Mouse (Mus musculus) midbrain, embryonic 16.5 days (tissue): Measurements from ENCODE around the gene Surf4. TPM values are rescaled to one million over a fixed set of nuclear protein-coding genes. Genes with fewer than 3 reads are reported as not detected.

ENCODE experiments used
- ATAC-seq: fragments of 200-750 bp; cut with Nextera tagmentation; 2 replicates; pipeline ENCODE4 v1.8.0; 2017; ENCODE audit warnings: moderate TSS enrichment
- H3K27ac ChIP-seq: fragments of 300-500 bp; sonication (generic); 2 replicates; pipeline ENCODE4 v1.5.1; 2014; ENCODE audit warnings: mild to moderate bottlenecking, low read length, mixed read lengths
- H3K27me3 ChIP-seq: fragments of 300-500 bp; sonication (generic); 2 replicates; pipeline ENCODE4 v1.6.1; 2014; ENCODE audit warnings: low read depth, low read length, mixed read lengths; ENCODE audit not compliant: control insufficient read depth, insufficient read depth
- H3K36me3 ChIP-seq: fragments of 300-500 bp; sonication (generic); 2 replicates; pipeline ENCODE4 v1.6.1; 2014; ENCODE audit warnings: mild to moderate bottlenecking, low read length, moderate library complexity, mixed read lengths; ENCODE audit not compliant: control insufficient read depth, insufficient read depth
- H3K4me1 ChIP-seq: fragments of 300-500 bp; sonication (generic); 2 replicates; pipeline ENCODE4 v1.6.1; 2014; ENCODE audit warnings: mild to moderate bottlenecking, low read length, mixed read lengths; ENCODE audit not compliant: control insufficient read depth, insufficient read depth
- H3K4me2 ChIP-seq: fragments of 300-500 bp; sonication (generic); 2 replicates; pipeline ENCODE4 v1.6.1; 2014; ENCODE audit warnings: mild to moderate bottlenecking, low read length, mixed read lengths
- H3K4me3 ChIP-seq: fragments of 300-500 bp; sonication (generic); 2 replicates; pipeline ENCODE4 v1.5.1; 2014; ENCODE audit warnings: low read depth, mild to moderate bottlenecking, low read length, moderate library complexity, mixed read lengths
- H3K9ac ChIP-seq: fragments of 300-500 bp; sonication (generic); 2 replicates; pipeline ENCODE4 v1.6.1; 2014; ENCODE audit warnings: low read depth, low read length, mixed read lengths
- H3K9me3 ChIP-seq: fragments of 300-500 bp; sonication (generic); replicated peaks from 2 replicates; pipeline ENCODE4 v1.6.1; 2014; ENCODE audit warnings: mild to moderate bottlenecking, low read length, mixed read lengths; ENCODE audit not compliant: control insufficient read depth, poor library complexity, severe bottlenecking
- WGBS: fragments of 180-500 bp; shearing (Covaris S2); extraction: QIAGEN DNeasy Blood & Tissue Kit; methylation state at CpG from one replicate; pipeline ENCODE4 v1.1.7; 2014; 5-methylcytosine and 5-hydroxymethylcytosine counted together
- polyA plus RNA-seq: library from polyadenylated mRNA; unstranded; fragments of >200 nt; fragmentation: Nextera tagmentation; extraction: Ambion mirVana; gene quantifications from 2 replicates; pipeline ENCODE4 v1.2.1, GENCODE M21; 2015

Gene Surf4
- polyA plus RNA-seq = 99.9 and 103 TPM in 2 replicates

DNA sequence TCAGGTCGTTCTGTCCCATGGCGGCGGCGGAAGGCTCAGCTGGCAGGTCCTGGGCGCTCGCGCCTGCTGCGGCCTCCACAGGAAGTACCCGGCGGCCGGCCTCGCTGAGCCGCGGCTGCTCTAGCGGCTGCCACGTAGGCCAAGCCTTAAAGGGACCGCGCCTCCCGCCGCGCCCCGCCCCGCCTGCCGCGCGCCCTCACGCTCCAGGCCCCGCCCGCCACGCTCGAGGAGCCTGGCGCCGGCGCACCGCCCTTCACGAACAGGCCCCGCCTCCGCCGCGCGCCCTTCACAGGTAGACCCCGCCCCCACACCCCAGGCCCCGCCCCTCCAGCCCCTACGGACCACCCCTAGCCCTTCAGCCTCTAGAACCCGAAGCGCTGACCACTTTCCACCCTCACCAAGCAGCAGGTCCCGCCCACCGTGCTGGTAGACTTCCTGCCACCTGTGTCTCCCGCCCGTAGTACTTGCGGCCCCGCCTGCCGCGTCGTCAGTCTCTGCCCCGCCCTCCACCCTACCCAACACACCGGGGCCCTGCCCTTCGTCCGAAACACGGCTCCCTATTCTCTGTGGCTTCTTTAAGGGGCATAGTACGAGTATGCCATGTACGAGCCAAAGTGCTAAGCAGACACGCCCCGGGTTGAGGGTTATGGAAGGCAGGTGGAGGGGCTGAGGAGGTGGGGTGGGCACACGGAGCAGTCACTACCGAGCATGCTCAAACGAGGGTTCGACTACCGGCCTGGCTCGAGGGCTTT, at the start of gene Surf4, which contains the start of gene Stkld1:
Surf4 (minus strand) TSS at position 625 of the 752 bp plus-strand sequence.
Stkld1 (plus strand) TSS at position 744 of the 752 bp plus-strand sequence.
- Histone ChIP-seq H3K36me3 (peaks cover 10% of the 10 kb centered on the region; the same call in 1 of the 2 replicates), H3K4me1 (peaks cover 25% of the 10 kb centered on the region), H3K9ac (peak within 1 kb of the TSS; percentile 99), H3K27me3 (no peaks in the 10 kb centered on the region), H3K4me3 (peak within 1 kb of the TSS; percentile 96), H3K27ac (peak within 1 kb of the TSS; percentile 80), H3K4me2 (peak within 1 kb of the TSS; percentile 80), H3K9me3 (no peaks in the 10 kb centered on the region)
- ATAC-seq = peak; percentile 94
- WGBS = under 1% methylated on average over 41 of the region's 70 CpGs

DNA sequence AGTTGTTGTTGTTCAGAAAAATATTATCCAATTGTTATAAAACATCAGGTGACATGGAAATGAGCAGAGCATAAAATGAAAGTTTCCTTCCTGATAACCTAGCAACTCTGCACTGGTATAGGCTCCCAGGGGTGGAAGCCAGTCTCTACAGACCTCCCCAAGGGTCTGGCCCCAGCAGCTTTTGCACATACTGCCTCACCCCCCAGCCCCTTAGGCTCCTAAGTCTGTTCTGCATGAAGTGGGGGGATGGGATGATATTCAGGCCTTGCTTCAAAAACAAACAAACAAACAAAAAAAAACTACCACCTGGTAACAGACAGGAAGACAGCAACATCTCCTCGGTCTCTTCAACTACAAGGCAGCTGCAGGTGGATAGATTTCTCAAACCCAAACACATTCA, 46.6 kb upstream of the Surf4 start:
- 89% methylated on average over 1 of the region's 1 CpGs for WGBS
- H3K27ac ChIP-seq = no peak overlapping the region
- no peaks in the 10 kb centered on the region for H3K9me3 ChIP-seq
- no peak overlapping the region for H3K4me3 ChIP-seq
- no peak overlapping the region for H3K9ac ChIP-seq
- H3K4me1 ChIP-seq = no peaks in the 10 kb centered on the region
- no peaks in the 10 kb centered on the region for H3K36me3 ChIP-seq
- H3K4me2 ChIP-seq = no peak overlapping the region
- H3K27me3 ChIP-seq = no peaks in the 10 kb centered on the region
- no peak for ATAC-seq

DNA sequence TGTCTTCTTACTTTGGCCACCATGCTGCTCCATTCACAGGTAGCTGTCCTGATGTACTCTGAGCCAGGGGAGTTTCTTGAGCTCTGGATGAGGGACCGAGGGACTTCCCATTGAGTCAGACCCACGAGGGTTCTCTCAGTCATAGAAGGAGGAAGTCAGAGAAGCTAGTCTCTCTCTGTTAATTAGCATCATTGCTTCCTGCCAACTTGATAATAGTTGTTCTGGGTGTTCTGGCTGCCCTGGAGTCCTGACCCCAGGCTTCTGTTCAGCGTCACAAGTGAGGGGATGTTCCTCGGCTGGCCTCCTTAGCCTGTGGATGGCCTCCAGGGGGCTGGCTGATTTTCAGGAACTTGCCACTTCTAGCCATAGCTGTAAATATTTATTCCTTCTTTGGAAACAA, 40.2 kb upstream of the Surf4 start:
- Histone ChIP-seq H3K27me3 (no peaks in the 10 kb centered on the region; the same call in 1 of the 2 replicates), H3K9me3 (no peaks in the 10 kb centered on the region), H3K4me3 (no peak overlapping the region), H3K4me2 (no peak overlapping the region), H3K36me3 (no peaks in the 10 kb centered on the region), H3K4me1 (no peaks in the 10 kb centered on the region), H3K27ac (no peak overlapping the region), H3K9ac (no peak overlapping the region)
- ATAC-seq = no peak
- 61% methylated on average over 4 of the region's 4 CpGs for WGBS

DNA sequence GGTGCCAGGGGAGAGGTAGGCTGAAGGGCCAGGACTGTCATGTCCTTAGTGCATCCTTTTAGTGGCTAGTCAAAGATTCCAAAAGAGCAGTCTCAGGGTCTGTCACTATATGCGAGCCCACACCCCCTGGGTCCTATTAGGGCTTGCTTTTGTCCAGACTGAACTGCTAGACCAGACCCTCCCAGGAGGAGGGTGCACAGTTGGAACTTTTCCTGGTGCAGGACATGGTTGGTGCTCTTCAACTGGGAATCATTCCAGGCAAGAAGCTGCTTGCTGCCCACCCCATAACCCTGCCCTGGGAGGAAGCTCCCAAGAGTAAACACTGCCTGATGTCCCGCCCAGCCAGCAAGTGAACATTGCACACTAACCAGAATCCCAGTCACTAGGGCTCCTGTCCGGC, 39.4 kb upstream of the Surf4 start, which contains the start of gene Adamts13:
Adamts13 (plus strand) TSS at position 301 of the 400 bp plus-strand sequence.
- 68% methylated on average over 3 of the region's 3 CpGs for whole genome bisulfite sequencing
- no peak within 1 kb of the TSS for H3K9ac ChIP-seq
- ATAC-seq = no peak
- H3K4me3 ChIP-seq = no peak within 1 kb of the TSS
- H3K36me3 ChIP-seq = no peaks in the 10 kb centered on the region
- no peak within 1 kb of the TSS for H3K4me2 ChIP-seq
- no peaks in the 10 kb centered on the region for H3K9me3 ChIP-seq
- H3K27me3 ChIP-seq = no peaks in the 10 kb centered on the region; the same call in 1 of the 2 replicates
- no peak within 1 kb of the TSS for H3K27ac ChIP-seq
- no peaks in the 10 kb centered on the region for H3K4me1 ChIP-seq

DNA sequence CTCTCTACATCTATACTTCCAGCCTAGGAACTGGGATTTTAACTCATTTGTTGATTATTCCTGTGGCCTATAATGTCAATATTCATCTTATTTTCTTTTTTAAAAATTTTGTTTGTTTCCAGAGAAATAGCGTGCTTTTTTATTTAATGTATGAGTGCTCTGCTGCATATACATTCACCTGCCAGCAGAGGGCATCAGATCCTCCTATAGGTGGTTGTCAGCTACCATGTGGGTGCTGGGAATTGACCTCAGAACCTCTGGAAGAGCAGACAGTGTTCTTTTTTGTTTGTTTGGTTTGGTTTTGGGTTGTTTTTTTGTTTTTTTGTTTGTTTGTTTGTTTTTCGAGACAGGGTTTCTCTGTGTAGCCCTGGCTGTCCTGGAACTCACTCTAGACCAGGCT, 33.5 kb upstream of the Surf4 start:
- H3K4me3 ChIP-seq = no peak overlapping the region
- no peak overlapping the region for H3K4me2 ChIP-seq
- 77% methylated on average over 2 of the region's 2 CpGs for WGBS

DNA sequence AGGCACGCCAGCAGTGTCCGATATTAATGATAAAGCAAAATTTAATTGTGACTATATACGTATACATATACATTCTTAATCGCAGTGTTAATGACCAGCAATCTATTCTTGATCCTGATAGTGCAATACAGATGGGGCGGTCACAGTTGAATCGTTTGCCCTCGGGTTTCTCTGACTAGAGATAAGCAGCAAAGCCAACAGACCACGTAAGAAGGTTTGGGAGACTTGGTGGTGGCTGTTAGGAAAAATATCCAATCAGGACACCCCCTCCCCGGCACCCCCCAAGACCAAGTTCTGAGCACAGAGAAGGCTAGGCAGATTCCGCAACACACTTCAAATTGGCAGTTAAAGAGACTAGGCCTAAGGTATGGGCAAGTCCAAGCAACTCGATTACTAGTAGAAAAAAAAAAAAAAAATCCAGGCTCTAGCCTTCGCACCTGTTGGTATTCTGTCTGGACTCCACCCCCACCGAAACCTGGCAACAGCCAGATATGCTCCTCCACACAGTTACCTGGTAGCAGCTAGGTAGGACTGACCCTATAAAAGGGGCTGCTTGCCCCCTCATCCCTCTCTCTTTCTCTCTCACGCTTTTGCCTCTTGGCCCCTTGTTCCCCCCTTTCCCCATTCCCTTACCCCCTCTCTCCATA, 31.1 kb upstream of the Surf4 start:
- peak; percentile 60 for ATAC-seq
- H3K4me1 ChIP-seq = peaks cover 28% of the 10 kb centered on the region
- H3K4me3 ChIP-seq = peak overlapping the region; percentile 58
- H3K27ac ChIP-seq = peak overlapping the region; percentile 91
- peak overlapping the region; percentile 75 for H3K9ac ChIP-seq
- H3K9me3 ChIP-seq = no peaks in the 10 kb centered on the region
- no peaks in the 10 kb centered on the region for H3K27me3 ChIP-seq
- WGBS = 19% methylated on average over 14 of the region's 14 CpGs
- peak overlapping the region; percentile 92 for H3K4me2 ChIP-seq
- no peaks in the 10 kb centered on the region; the same call in 1 of the 2 replicates for H3K36me3 ChIP-seq

More for the DNA sequence above, 33.5 kb upstream of the Surf4 start:
- H3K9me3 ChIP-seq = no peaks in the 10 kb centered on the region
- no peaks in the 10 kb centered on the region for H3K36me3 ChIP-seq
- H3K4me1 ChIP-seq = peaks cover 17% of the 10 kb centered on the region
- no peak overlapping the region for H3K27ac ChIP-seq
- no peaks in the 10 kb centered on the region for H3K27me3 ChIP-seq
- no peak for ATAC-seq
- H3K9ac ChIP-seq = no peak overlapping the region

DNA sequence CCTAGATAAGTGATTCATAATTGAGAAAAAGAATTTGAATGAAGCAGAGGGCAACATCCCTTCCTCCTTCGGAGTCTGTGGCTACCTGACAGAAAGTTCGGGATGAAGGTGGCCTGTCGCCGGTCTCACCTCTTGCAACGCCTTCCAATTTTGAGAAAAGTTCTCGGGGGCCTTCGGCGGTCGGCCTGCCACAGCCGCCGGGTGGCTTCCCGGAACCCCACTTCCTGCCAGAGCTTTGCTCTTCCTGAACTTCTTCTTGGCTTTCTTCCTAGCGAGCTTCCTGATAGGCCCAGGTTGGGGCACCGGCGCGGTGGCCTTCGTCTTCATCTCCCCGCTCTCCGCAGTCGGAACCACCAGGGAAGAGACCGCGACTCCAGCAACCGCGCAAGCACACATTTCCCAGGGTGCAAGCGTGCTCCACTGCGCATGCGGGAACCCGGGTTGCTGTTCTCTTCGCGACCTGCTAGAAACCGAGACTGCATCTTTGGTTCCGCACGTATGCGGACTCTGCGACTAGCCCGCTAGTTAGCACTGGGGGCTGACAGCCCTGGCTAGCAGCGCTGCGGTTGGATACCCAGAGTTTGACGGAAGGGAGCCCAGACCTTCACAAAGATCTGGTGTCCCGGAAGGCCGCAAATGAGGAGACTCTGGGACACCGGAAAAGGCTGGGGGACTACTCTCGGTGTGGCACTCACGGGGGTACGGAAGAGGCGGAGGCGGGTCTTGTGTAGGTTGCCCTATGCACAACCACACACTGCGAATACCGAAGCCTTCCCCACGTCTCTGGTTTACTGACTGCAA, 30.4 kb upstream of the Surf4 start, which contains the start of gene Rexo4:
Rexo4 (minus strand) TSS at position 464 of the 801 bp plus-strand sequence.
- Histone ChIP-seq H3K9me3 (no peaks in the 10 kb centered on the region), H3K27me3 (no peaks in the 10 kb centered on the region), H3K4me2 (peak within 1 kb of the TSS; percentile 92), H3K9ac (peak within 1 kb of the TSS; percentile 75), H3K36me3 (no peaks in the 10 kb centered on the region; the same call in 1 of the 2 replicates), H3K4me3 (peak within 1 kb of the TSS; percentile 58), H3K4me1 (peaks cover 28% of the 10 kb centered on the region), H3K27ac (peak within 1 kb of the TSS; percentile 91)
- ATAC-seq = peak; percentile 99
- WGBS = under 1% methylated on average over 50 of the region's 50 CpGs

DNA sequence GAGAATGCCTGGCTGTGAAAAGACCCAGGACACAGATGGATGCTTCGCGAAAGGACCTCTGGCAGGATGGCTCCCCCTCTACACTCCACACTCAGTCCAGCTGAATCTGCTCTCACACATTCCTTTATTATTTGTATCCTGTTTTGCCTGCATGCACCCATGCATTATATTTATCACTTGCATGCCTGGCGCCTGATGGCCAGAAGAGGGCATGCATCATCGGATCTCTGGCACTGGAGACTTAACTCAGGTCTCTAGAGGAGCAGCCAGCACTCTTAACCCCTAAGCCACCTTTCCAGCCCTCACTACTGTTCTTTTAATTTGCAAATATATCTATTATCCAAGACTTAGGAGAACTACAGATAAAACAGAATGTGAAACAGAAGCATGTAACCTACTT, 27.0 kb upstream of the Surf4 start:
- Histone ChIP-seq H3K4me2 (no peak overlapping the region), H3K27ac (no peak overlapping the region), H3K27me3 (no peaks in the 10 kb centered on the region), H3K4me1 (peaks cover 28% of the 10 kb centered on the region), H3K36me3 (peaks cover 20% of the 10 kb centered on the region), H3K9me3 (no peaks in the 10 kb centered on the region), H3K4me3 (no peak overlapping the region), H3K9ac (no peak overlapping the region)
- WGBS = 79% methylated on average over 4 of the region's 4 CpGs
- ATAC-seq = no peak
